Mouse (Mus musculus) olfactory bulb, adult 2 months (tissue): Measurements from ENCODE around the gene Sdk2. TPM values are rescaled to one million over a fixed set of nuclear protein-coding genes. Genes with fewer than 3 reads are reported as not detected.

ENCODE experiments used
- H3K27ac ChIP-seq: fragments of 200-500 bp; 2 replicates; pipeline ENCODE4 v1.5.1; 2012; ENCODE audit warnings: low read depth, low read length; ENCODE audit not compliant: insufficient read depth
- H3K4me1 ChIP-seq: fragments of 200-500 bp; 2 replicates; pipeline ENCODE4 v1.6.1; 2012; ENCODE audit warnings: low read length; ENCODE audit not compliant: control insufficient read depth, insufficient read depth
- H3K4me3 ChIP-seq: fragments of 200-500 bp; 2 replicates; pipeline ENCODE4 v1.5.1; 2012; ENCODE audit warnings: mild to moderate bottlenecking, low read depth, low read length, moderate library complexity; ENCODE audit not compliant: insufficient read depth
- CTCF ChIP-seq: fragments of 200-500 bp; IDR thresholded peaks from 2 replicates; pipeline ENCODE4 v1.5.1; 2012; ENCODE audit warnings: low read depth, mild to moderate bottlenecking, low read length, moderate library complexity; ENCODE audit not compliant: insufficient read depth
- POLR2A ChIP-seq: fragments of 200-500 bp; IDR thresholded peaks from 2 replicates; pipeline ENCODE4 v1.6.1; 2012; ENCODE audit warnings: mild to moderate bottlenecking, low read depth, low read length, moderate library complexity; ENCODE audit not compliant: insufficient read depth
- WGBS: fragments of 180-500 bp; shearing (Covaris S2); methylation state at CpG from one replicate; pipeline ENCODE4 v1.1.7; 2018; 5-methylcytosine and 5-hydroxymethylcytosine counted together
- polyA plus RNA-seq: library from polyadenylated mRNA; stranded (reverse); fragments of >200 nt; gene quantifications from 2 replicates; pipeline ENCODE4 v1.2.4, GENCODE M21; 2012; ENCODE audit warnings: low replicate concordance; ENCODE audit not compliant: missing spikeins, insufficient read depth, insufficient read length

The Sdk2 gene
- polyA plus RNA-seq, 1 experiment, result not detected

DNA sequence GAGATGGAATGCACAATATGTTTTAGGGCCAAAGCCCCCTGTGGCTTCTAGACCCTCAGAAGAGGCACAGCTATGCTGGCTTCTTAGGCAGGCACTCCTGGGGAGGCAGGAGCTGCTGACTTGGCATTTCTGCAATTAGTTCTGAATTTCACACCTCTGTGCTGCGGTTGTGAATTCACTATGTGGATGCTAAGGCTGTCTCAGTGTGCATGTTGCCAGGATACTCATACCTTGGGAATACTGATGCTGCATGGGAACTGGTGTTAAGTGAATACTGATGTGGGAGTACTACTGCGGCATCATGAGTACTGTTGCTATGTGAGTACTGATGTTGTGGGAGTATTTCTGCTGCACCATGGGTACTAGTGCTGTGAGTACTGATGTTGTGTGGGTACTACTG is 284.4 kb downstream of the Sdk2 start:
- 83% methylated on average over 2 of the region's 2 CpGs for WGBS
- H3K27ac ChIP-seq, result no peak overlapping the region
- TF ChIP-seq CTCF, result no peak
- no peak for TF ChIP-seq POLR2A
- H3K4me1 ChIP-seq, result peaks cover 19% of the 10 kb centered on the region
- H3K4me3 ChIP-seq, result no peak overlapping the region

DNA sequence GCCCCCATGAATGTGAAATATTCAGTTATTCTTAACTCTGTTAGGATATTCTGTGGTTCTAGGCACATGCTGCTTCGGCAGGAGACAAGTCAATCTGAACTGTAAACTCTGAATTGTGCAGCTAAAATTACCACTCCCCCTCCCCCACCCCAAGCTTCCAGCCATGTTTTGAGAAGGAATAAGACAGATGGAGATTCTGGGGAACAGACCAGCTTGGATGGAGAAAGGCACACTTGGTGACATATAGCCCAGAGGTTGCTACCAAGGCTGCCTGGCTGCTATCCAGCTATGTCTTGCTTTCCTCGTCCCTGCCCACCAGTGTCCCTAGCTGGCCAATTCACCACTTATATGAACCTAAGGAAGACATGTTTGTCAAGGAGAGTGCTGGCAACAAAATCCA is 284.8 kb downstream of the Sdk2 start:
- TF ChIP-seq CTCF (no peak), POLR2A (no peak)
- H3K4me3 ChIP-seq, result no peak overlapping the region
- H3K27ac ChIP-seq, result no peak overlapping the region
- 68% methylated on average over 2 of the region's 2 CpGs for WGBS
- peaks cover 21% of the 10 kb centered on the region for H3K4me1 ChIP-seq

DNA sequence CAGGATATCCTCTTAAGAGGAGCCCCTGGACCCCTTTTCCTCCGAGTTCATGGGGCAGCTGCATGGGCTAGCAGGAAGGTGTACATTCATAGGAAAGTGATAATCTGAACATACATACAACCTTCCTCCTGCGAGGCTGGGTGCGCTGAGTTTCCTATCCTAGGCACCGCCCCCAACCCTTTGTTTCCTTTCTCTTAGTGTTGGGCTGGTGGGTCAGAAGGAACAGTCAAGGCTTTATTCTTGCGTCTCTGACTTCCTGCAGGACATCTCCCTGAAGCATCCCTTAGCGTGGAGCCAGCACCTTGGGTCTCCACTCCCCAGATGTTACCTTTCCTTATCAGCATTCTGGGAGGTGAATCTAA is 287.2 kb downstream of the Sdk2 start:
- no peak overlapping the region for H3K4me3 ChIP-seq
- WGBS, result 55% methylated on average over 6 of the region's 6 CpGs
- no peak overlapping the region for H3K27ac ChIP-seq
- TF ChIP-seq CTCF (no peak), POLR2A (no peak)
- peaks cover 12% of the 10 kb centered on the region for H3K4me1 ChIP-seq

DNA sequence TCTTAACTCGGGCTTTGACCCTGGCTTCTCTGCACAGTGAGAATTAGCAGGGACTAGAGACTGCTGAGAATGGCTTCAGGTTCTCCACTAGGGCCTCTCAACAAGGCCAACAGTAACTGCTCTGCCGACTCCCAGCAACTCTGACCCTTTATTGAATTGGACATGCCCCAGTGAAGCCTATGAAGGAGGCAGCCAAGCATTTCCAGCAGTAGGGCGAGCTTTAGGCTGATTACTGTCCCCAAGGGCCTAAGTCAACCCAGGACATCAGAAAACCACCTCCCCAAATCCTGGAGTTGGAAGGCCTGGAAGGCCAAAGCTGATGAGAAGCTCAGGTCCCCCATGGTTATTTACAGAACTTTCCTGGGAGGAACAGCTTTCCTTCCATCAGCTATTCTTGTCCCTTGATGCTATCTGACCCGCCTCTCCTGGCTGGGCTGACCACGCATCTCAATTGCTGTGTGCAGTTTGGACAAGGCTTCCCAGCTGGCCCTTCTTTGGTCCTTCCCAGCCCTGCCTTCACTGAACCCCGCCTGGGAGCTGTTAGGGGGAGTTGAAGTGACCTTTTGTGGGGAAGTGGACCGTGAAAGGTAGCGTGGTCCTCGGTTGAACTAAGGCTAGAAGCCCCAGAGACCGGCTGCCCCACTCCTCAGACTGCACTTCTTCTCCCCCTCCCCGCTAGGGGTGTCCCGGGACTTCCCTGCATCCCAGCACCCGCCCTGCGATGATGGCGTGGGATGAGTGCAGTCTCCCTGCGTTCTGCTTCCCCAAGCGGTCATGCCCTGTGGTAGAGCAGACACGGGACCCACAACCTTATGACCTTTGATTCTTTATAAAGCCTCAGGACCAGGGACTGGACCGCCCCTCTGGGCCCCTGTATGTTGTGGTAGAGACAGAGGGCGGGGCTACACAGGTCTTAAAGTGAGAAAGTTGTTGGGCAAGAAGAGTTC is 287.8 kb downstream of the Sdk2 start:
- Histone ChIP-seq H3K27ac (0 out of 2 replicates have a peak overlapping the region, but pooled peaks have one; percentile 24), H3K4me1 (peaks cover 10% of the 10 kb centered on the region), H3K4me3 (no peak overlapping the region)
- no peak for TF ChIP-seq CTCF
- TF ChIP-seq POLR2A, result no peak
- 65% methylated on average over 20 of the region's 20 CpGs for WGBS

DNA sequence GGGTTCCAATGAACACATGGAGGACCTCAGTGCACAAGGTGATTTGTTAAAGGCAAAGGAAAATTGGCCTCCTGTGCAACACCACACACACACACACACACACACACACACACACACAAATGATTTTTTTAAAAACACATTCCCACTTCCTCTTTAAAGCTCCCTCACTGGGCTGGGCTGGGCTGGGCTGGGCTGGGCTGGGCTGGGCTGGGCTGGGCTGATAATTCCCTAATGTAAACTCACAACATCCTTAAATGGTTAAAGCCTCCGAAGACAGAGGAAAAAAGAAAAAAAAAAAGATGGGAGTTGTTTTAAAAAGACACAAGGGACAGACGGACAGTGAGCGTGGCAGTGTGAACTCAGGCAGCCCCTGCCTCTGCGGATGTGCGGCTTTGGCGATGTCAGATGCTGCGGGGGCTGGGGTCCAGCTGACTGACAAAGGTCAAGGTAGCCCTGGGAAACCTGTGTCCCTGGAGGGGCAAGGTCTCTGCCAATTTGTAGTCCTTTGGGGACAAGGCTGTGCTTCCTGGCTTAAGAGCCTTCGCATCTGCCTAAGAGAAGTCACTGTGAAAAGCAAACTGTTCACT is 288.9 kb downstream of the Sdk2 start:
- WGBS, result 82% methylated on average over 8 of the region's 8 CpGs

DNA sequence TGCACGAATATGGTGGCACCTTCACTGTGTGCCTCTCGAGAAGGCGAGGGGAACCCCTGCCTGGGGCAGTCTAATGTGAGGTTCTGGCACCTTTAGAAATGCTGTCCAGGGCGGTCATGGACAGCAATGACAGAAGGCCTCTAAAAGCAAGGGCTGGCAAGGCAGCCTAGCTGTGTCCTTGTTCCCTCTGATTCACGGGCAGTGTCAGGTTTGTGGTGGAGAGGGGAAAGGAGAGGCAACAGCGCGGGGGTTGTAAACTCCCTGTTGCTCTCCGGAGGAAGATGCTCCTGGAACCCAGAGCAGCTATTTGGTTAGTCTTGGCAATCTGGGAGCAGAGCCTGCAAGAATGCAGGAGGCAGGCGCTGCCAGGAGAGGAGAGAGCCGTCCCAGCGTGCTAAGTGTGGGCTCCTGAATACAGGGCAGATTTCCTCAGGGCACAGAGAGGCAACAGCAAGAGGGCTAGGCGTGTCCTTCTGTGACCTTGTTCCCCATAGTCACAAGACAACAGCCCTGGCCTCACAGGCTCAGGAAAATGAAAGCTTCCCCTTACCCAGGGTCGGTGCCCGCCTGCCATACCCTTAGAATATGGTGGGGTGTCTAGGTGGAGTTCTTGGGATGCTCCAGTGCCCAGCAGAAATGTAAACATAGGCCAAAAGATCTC is 289.9 kb downstream of the Sdk2 start:
- WGBS, result 69% methylated on average over 14 of the region's 14 CpGs
- TF ChIP-seq POLR2A (no peak), CTCF (no peak)
- no peak overlapping the region for H3K27ac ChIP-seq
- H3K4me3 ChIP-seq, result no peak overlapping the region
- peaks cover 8% of the 10 kb centered on the region for H3K4me1 ChIP-seq

More for the DNA sequence above, 288.9 kb downstream of the Sdk2 start:
- Histone ChIP-seq H3K4me1 (peaks cover 10% of the 10 kb centered on the region), H3K27ac (no peak overlapping the region), H3K4me3 (no peak overlapping the region)
- TF ChIP-seq POLR2A (no peak), CTCF (no peak)

DNA sequence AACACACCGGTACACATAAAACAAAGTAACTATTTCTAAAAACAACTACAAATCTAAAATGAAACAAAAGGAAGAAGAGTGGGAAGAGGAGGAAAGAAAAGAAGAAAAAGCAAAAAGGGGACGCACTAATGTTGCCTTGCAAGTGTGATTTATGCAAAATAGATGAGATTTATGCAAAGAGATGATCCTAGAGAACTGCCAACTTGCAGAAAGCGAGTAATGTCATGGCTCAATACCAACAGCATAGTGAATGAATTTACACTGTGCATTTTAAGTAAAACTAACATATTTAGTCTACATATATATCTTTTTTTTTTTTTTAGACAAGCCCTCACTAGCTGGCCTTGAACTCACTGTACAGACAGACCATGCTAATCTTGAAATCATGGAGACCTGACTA is 292.1 kb downstream of the Sdk2 start:
- Histone ChIP-seq H3K4me1 (peaks cover 7% of the 10 kb centered on the region), H3K27ac (no peak overlapping the region), H3K4me3 (no peak overlapping the region)
- WGBS, result 72% methylated on average over 3 of the region's 3 CpGs
- TF ChIP-seq POLR2A (no peak), CTCF (no peak)

DNA sequence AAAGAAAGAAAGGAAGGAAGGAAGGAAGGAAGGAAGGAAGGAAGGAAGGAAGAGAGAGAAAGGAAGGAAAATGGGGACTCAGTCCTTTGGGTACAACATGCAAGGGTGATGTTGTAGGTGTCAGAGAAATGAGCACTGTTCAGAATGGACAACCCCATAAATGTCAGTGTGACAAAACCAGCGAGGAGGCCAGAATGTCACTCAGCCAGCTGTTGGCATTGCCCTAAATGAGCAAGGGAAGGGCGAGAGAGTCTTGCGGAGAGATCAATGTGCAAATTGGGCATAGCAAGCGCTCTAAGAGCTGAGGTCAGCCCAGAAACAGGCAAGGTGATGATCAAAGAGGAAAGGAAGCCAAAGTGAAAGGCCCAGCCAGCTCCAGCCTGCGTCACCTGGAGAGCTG is 293.7 kb downstream of the Sdk2 start:
- no peak overlapping the region for H3K27ac ChIP-seq
- peaks cover 5% of the 10 kb centered on the region; the same call in 1 of the 2 replicates for H3K4me1 ChIP-seq
- WGBS, result 87% methylated on average over 5 of the region's 5 CpGs
- TF ChIP-seq POLR2A, result no peak
- TF ChIP-seq CTCF, result no peak
- no peak overlapping the region for H3K4me3 ChIP-seq

DNA sequence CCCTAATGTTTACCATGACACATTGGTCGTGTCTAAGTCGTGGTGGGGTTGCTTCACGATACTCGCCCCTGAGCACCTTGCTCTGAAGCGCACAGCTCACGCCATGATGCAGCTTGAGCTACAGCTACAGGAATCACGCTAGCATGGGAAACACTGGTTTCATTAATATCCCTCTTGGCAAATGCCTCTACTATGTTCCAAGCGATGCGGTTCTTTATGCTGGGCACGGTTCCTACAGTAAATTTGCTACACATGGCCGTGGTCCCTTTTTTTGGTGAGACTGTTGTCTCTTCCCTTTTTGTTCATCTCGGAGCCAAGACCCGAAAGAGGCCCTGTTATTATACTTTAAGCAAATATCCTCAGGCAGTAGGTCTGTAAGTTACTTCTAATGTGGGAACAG is 295.7 kb downstream of the Sdk2 start:
- H3K4me3 ChIP-seq, result no peak overlapping the region
- 70% methylated on average over 13 of the region's 13 CpGs for WGBS
- H3K27ac ChIP-seq, result no peak overlapping the region
- no peak for TF ChIP-seq POLR2A
- no peak for TF ChIP-seq CTCF
- H3K4me1 ChIP-seq, result peaks cover 11% of the 10 kb centered on the region
